Mouse (Mus musculus) telencephalon, adult 2 months (tissue): ENCODE data around the gene Srsf7.
"Not testable (repeated sequence)": the region's sequence is repeated elsewhere in the genome, so short reads cannot be mapped to it uniquely, and the experiment has no call there.

Experiments
- DNase-seq: peaks from one replicate; pipeline ENCODE4 v3.0.0-alpha.2; 2011; ENCODE audit warnings: low read depth, low spot score

Gene Srsf7

DNA sequence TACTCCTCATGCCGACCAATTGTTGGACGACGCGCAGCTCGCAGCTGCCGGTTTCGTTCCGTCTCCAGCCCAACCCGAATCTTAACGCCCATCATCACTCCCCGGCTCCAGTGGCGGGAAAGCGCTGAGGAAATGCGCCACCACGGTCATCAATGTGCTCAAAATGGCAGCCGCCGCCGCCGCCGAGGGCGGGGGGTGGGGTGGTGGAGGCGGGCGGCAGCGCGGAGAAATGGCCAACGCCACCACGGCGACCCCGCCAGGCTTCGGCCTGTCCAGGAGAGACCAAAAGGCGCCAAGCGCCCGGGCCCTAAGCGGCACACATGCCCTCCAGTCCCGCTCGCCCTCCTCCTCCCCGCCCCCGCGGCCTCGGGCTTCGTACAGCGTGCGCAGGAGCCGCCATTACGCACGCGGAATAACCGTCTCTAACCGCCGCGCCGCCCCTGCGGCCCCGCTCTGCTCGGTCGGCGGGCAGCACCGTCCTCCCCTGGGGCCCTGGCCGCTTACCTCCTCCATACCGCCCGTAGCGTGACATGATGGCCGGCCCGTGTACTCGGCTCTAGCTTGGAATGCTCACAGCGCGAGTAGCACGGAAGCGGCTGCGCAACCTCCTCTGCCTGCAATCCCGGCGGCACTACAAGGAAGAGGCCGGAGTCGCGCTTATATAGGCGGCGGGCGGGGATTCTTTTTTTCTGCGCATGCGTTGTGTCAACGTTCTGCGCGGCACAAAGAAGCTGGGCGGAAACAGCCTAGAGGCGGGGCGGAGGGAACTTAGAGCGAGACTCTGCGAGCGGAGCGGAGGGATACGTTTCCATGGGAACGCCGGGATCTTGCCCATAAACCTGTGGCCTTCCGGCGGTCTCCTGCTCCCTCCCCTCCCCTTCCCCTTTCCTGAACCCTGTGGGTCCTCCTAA, at the start of gene Srsf7, which contains the start of gene Ttc39d:
Gene Srsf7, minus strand, starts transcription at position 637 of the 911 bp plus-strand sequence.
Gene Ttc39d, plus strand, starts transcription at position 790 of the 911 bp plus-strand sequence.
- peak; percentile 99 for DNase-seq

- DNase-seq, result no peak
Observed at GRCm38 (mm10) chr17:80255208-80255607, 48.1 kb upstream of the Srsf7 start.

DNA sequence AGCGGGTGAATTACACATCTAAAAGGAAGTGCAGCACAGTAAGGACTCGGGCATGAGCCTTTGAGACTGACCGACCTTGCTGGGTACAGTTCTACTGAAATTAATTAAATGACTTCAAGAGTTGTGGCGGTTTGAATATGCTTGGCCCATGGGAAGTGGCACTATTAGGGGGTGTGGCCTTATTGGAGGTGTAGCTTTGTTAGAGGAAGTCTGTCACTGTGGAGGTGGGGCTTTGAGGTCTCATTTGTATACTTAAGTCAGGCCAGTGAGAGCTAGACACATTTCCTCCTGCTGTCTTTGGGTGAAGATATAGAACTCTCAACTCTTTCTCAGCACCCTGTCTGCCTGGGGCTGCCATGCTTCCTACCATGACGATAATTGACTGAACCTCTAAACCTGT, 47.3 kb upstream of the Srsf7 start:
- no peak for DNase-seq

- DNase-seq, result no peak
Observed at GRCm38 (mm10) chr17:80252757-80253525, 45.8 kb upstream of the Srsf7 start.

- DNase-seq, result no peak
Observed at GRCm38 (mm10) chr17:80243116-80243515, 36.0 kb upstream of the Srsf7 start.

DNA sequence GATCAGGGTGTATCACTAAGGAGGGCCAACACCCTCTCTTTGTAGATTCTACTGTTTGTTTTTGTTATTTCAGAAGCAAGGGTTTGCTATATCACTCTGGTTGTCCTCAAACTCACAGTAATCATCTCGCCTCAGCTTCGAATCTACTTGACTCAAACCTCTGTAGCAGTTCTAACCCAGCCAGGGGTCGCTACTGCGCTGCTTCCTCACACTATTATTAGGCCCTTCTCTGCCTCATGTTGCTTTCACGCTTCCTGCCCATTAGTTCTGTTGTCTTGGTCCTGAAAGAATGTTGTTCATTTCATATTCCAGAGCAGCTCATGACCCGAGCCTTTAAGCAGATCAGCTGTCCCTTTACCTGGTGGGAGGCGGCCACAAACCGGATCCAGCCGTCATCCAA, 34.5 kb upstream of the Srsf7 start:
- DNase-seq, result no peak

GRCm38 (mm10) chr17:80237475-80237874, 30.4 kb upstream of the Srsf7 start:
- DNase-seq, result no peak

DNA sequence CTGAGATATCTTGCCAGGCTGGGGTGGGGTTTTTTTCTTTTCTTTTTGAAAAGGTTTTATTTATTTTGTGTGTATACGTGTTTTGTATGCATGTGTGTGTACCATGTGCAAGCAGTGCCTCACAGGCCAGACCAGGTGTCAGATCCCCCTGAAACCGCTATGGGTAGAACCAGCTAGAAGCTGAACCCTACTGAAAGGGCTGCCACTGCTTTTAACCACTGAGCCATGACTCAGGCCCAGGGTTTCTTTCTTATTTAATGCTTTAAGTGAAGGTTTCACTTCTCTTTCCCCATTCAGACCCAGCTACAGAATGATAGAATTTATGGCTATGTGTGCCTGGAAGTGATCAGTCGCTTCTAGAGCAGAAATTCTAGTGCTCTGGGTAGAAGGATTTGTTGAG, 29.7 kb upstream of the Srsf7 start:
- DNase-seq, result no peak

DNA sequence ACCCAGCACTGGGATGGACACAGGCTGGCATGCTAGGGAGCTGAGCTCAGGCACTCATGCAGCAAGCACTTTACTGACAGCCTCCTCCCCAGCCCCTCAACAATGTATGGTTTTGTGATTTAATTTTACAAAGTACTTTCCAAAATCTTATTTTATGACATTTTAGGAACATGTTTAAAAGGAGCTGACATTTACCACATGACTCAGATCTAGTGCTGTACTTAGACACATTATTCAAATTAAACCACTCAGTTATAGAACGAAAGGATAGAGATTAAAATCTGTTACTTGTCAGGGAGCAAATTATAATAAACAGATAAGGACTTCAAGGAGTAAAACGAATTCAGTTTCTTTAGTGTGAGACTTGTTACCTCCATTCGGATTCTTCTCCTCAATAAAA, 28.4 kb upstream of the Srsf7 start:
- DNase-seq, result peak; percentile 47

DNA sequence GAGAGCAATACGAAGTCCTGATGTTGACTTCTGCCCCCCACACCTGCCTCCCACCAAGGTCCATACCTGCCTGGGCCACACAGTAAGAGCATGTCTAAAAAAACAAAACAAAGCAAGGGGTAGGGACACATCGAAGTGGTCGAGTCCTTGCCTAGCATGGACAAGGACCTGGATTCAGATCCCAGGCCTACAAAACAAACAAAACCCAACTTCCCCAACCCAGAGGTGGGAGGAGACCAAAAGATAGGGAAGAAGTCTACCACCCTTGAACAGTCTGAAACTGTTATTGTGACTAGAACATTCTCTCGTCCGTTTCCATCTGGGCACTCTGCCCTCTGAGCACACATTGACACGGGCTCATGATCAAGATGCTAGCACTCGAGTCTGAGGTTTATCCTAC, 27.3 kb upstream of the Srsf7 start:
- DNase-seq, result no peak

GRCm38 (mm10) chr17:80233844-80234243, 26.7 kb upstream of the Srsf7 start:
- DNase-seq, result no peak

- DNase-seq, result no peak
Observed at GRCm38 (mm10) chr17:80229396-80229795, 22.3 kb upstream of the Srsf7 start.

GRCm38 (mm10) chr17:80225142-80225541, 18.0 kb upstream of the Srsf7 start:
- DNase-seq, result not testable (repeated sequence)

GRCm38 (mm10) chr17:80224326-80225116, 17.4 kb upstream of the Srsf7 start, which contains the start of gene Gemin6:
Gemin6 (plus strand) TSS chr17:80224441.
- DNase-seq, result peak; percentile 95

DNA sequence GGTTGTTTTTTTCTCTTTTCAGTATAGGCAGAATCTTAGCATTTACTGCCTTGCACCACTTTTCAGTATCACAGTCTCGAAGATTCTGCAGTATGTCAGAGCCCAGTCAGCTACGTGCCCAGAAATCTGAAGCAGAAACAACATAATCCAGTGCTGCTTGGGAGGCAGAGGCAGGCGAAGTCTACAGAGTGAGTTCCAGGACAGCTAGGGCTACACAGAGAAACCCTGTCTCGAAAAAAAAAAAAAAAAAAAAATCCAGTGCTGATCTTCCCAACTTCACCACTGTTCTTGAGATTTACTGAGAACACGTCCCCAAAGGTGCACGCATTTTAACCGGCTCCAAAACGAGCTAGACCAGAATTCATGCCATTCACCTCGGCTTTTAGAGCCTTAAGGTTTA, 16.7 kb upstream of the Srsf7 start:
- DNase-seq, result no peak

DNA sequence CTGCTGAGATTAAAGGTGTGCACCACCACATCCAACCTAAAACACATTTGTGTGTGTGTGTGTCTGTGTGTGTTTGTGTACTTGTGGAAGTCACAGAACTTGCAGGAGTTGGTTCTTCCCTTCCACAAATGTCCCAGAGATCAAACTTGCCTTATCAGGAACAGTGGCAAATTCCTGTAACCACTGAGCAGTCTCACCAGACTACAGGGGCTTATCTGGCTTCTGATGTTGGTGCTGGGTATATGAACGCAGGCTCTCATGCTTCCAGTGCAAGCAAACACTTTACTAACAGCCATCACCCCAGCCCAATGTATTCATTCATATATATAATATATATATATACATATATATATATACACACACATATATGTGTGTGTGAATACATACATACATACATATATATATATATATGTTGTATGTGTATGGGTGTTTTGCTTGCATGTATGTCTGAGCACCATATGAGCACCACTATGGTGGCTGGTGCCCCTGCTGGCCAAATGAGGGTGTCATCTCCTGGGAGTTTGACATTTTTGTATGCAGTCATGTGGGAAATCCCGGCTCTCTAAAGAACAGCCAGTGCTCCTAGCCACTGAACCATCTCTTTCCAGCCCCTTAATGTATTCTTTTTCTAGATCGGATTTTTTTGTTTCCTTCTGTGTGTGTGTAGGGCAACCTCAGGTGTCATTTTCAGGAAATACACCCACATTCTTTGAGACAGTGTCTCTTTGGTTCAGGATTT, 15.0 kb upstream of the Srsf7 start:
- no peak for DNase-seq

GRCm38 (mm10) chr17:80221202-80221601, 14.1 kb upstream of the Srsf7 start:
- no peak for DNase-seq

GRCm38 (mm10) chr17:80220131-80220530, 13.0 kb upstream of the Srsf7 start:
- no peak for DNase-seq

DNA sequence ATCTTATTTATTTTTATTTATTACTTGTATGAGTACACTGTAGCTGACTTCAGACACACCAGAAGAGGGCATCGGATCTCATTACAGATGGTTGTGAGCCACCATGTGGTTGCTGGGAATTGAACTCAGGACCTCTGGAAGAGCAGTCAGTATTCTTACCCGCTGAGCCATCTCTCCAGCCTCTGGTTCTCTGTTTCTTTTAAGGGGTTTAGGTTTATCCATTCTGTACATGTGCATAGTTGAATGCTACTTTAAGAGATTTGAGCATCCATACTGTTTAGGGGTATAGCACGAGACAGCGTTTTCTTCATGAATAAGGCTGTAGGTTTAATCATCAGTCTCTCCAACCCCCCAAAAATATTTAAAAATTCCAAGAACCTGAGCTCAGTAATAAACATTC, 6.9 kb upstream of the Srsf7 start:
- not testable (repeated sequence) for DNase-seq

- no peak for DNase-seq
Observed at GRCm38 (mm10) chr17:80206301-80206670, 821 bp downstream of the Srsf7 start.

- no peak for DNase-seq
Observed at GRCm38 (mm10) chr17:80205657-80206056, 1.4 kb downstream of the Srsf7 start.
